Mouse (Mus musculus) brain, embryonic 14.5 days (tissue): ENCODE data around the gene Abl2. TPM values are rescaled to one million over a fixed set of nuclear protein-coding genes. Genes with fewer than 3 reads are reported as not detected.

ENCODE experiments used
- DNase-seq: peaks from one replicate; pipeline ENCODE4 v3.0.0-alpha.2; 2011; ENCODE audit warnings: low read depth
- CTCF ChIP-seq: fragments of 200-500 bp; IDR thresholded peaks from 2 replicates; pipeline ENCODE4 v1.5.1; 2012; ENCODE audit warnings: inconsistent platforms, mild to moderate bottlenecking, moderate library complexity, borderline replicate concordance; ENCODE audit not compliant: insufficient read depth, insufficient read length; ENCODE audit errors: extremely low read depth
- POLR2A ChIP-seq: fragments of 200-500 bp; IDR thresholded peaks from 2 replicates; pipeline ENCODE4 v1.6.1; 2012; ENCODE audit warnings: mild to moderate bottlenecking, inconsistent platforms, borderline replicate concordance; ENCODE audit not compliant: poor library complexity, insufficient read depth, insufficient read length, severe bottlenecking; ENCODE audit errors: extremely low read depth
- polyA plus RNA-seq: library from polyadenylated mRNA; depleted of rRNA; stranded (reverse); fragments of >200 nt; gene quantifications from 2 replicates; pipeline ENCODE4 v1.2.3, GENCODE M21; 2012

Gene Abl2
- polyA plus RNA-seq, 1 experiment = 22.1 TPM

GRCm38 (mm10) chr1:156620292-156620909 is 61.8 kb downstream of the Abl2 start:
- DNase-seq = no peak
- TF ChIP-seq CTCF = no peak

GRCm38 (mm10) chr1:156620951-156621350 is 62.4 kb downstream of the Abl2 start:
- no peak for TF ChIP-seq CTCF
- TF ChIP-seq POLR2A = no peak
- DNase-seq = no peak

- DNase-seq = no peak
- no peak for TF ChIP-seq CTCF
- no peak for TF ChIP-seq POLR2A
These were observed 65.6 kb downstream of the Abl2 start for GRCm38 (mm10) chr1:156624231-156624630.

GRCm38 (mm10) chr1:156626729-156627128 is 68.1 kb downstream of the Abl2 start:
- peak; percentile 24; the same call in 1 of the 2 replicates for TF ChIP-seq CTCF
- no peak for TF ChIP-seq POLR2A
- no peak for DNase-seq

GRCm38 (mm10) chr1:156629984-156630383 is 71.4 kb downstream of the Abl2 start:
- TF ChIP-seq POLR2A (no peak), CTCF (no peak)
- DNase-seq = no peak

- no peak for DNase-seq
- TF ChIP-seq POLR2A = no peak
- TF ChIP-seq CTCF = peak; percentile 50; the same call in 1 of the 2 replicates
These were observed 72.4 kb downstream of the Abl2 start for GRCm38 (mm10) chr1:156630965-156631364.

GRCm38 (mm10) chr1:156633095-156633494 is 74.5 kb downstream of the Abl2 start:
- TF ChIP-seq POLR2A (no peak), CTCF (peak; percentile 32; the same call in 1 of the 2 replicates)
- DNase-seq = peak; percentile 75

GRCm38 (mm10) chr1:156635148-156635547 is 76.6 kb downstream of the Abl2 start:
- DNase-seq = peak; percentile 64
- TF ChIP-seq POLR2A (no peak), CTCF (no peak)

- DNase-seq = no peak
- TF ChIP-seq POLR2A (no peak), CTCF (no peak)
These were observed 80.9 kb downstream of the Abl2 start for GRCm38 (mm10) chr1:156639455-156639854.

- no peak for TF ChIP-seq POLR2A
- TF ChIP-seq CTCF = peak; percentile 17; the same call in 1 of the 2 replicates
- DNase-seq = peak; percentile 53
These were observed 82.0 kb downstream of the Abl2 start for GRCm38 (mm10) chr1:156640577-156640976.

- TF ChIP-seq CTCF (no peak), POLR2A (no peak)
- no peak for DNase-seq
These were observed 83.2 kb downstream of the Abl2 start for GRCm38 (mm10) chr1:156641808-156642207.

- no peak for DNase-seq
- TF ChIP-seq CTCF (no peak), POLR2A (no peak)
These were observed 84.2 kb downstream of the Abl2 start for GRCm38 (mm10) chr1:156642813-156643212.
